Mouse (Mus musculus): Measurements from ENCODE around the gene Yars. TPM values are rescaled to one million over a fixed set of nuclear protein-coding genes. Genes with fewer than 3 reads are reported as not detected.

Yars gene
- polyA plus RNA-seq, 1 experiment from 2014 or later: 78.3 TPM

- H3K4me2 ChIP-seq (ENCODE audit: low read depth, low read length): no peak overlapping the region
- peaks cover 30% of the 10 kb centered on the region for H3K36me3 ChIP-seq (ENCODE audit: control insufficient read depth, insufficient read depth, low read length)
- no peaks in the 10 kb centered on the region for H3K27me3 ChIP-seq (replicated peaks; ENCODE audit: control insufficient read depth, insufficient read depth, low read length)
- no peak for ATAC-seq (ENCODE audit: low read depth)
- DNase-seq (ENCODE audit: low spot score): no peak
- no peak overlapping the region for H3K4me3 ChIP-seq (ENCODE audit: low read depth, low read length)
- no peaks in the 10 kb centered on the region for H3K9me3 ChIP-seq (ENCODE audit: control insufficient read depth, low read length)
- H3K9ac ChIP-seq (ENCODE audit: low read depth, low read length): no peak overlapping the region
- H3K4me1 ChIP-seq (ENCODE audit: control insufficient read depth, insufficient read depth, low read length): peaks cover 25% of the 10 kb centered on the region
- 58% methylated on average over 4 of the region's 4 CpGs for WGBS
- peak overlapping the region; percentile 80; the same call in 1 of the 2 replicates for H3K27ac ChIP-seq (replicated peaks; ENCODE audit: low read depth, low read length)
These were observed 43.6 kb upstream of the Yars start for GRCm38 (mm10) chr4:129145943-129146342.

GRCm38 (mm10) chr4:129146392-129146791 is 43.2 kb upstream of the Yars start:
- 52% methylated on average over 2 of the region's 2 CpGs for WGBS
- Histone ChIP-seq H3K4me1 (ENCODE audit: control insufficient read depth, insufficient read depth, low read length) (peaks cover 22% of the 10 kb centered on the region), H3K9ac (ENCODE audit: low read depth, low read length) (no peak overlapping the region), H3K4me3 (ENCODE audit: low read depth, low read length) (no peak overlapping the region), H3K4me2 (ENCODE audit: low read depth, low read length) (no peak overlapping the region), H3K36me3 (ENCODE audit: control insufficient read depth, insufficient read depth, low read length) (peaks cover 35% of the 10 kb centered on the region), H3K27me3 (replicated peaks; ENCODE audit: control insufficient read depth, insufficient read depth, low read length) (no peaks in the 10 kb centered on the region), H3K9me3 (ENCODE audit: control insufficient read depth, low read length) (no peaks in the 10 kb centered on the region), H3K27ac (replicated peaks; ENCODE audit: low read depth, low read length) (no peak overlapping the region; the same call in 1 of the 2 replicates)
- no peak for DNase-seq (ENCODE audit: low spot score)
- ATAC-seq (ENCODE audit: low read depth): no peak

- peak overlapping the region; percentile 2; the same call in 1 of the 2 replicates for H3K27ac ChIP-seq (replicated peaks; ENCODE audit: low read depth, low read length)
- H3K36me3 ChIP-seq (ENCODE audit: control insufficient read depth, insufficient read depth, low read length): peaks cover 46% of the 10 kb centered on the region
- no peak overlapping the region for H3K4me2 ChIP-seq (ENCODE audit: low read depth, low read length)
- H3K9me3 ChIP-seq (ENCODE audit: control insufficient read depth, low read length): no peaks in the 10 kb centered on the region
- peaks cover 15% of the 10 kb centered on the region for H3K4me1 ChIP-seq (ENCODE audit: control insufficient read depth, insufficient read depth, low read length)
- H3K9ac ChIP-seq (ENCODE audit: low read depth, low read length): no peak overlapping the region
- WGBS: 79% methylated on average over 13 of the region's 13 CpGs
- no peaks in the 10 kb centered on the region for H3K27me3 ChIP-seq (replicated peaks; ENCODE audit: control insufficient read depth, insufficient read depth, low read length)
- DNase-seq (ENCODE audit: low spot score): no peak
- ATAC-seq (ENCODE audit: low read depth): no peak
- no peak overlapping the region for H3K4me3 ChIP-seq (ENCODE audit: low read depth, low read length)
These were observed 41.9 kb upstream of the Yars start for GRCm38 (mm10) chr4:129147552-129148103.

GRCm38 (mm10) chr4:129149321-129149720 is 40.2 kb upstream of the Yars start:
- no peak for ATAC-seq (ENCODE audit: low read depth)
- Histone ChIP-seq H3K36me3 (ENCODE audit: control insufficient read depth, insufficient read depth, low read length) (peaks cover 58% of the 10 kb centered on the region), H3K4me2 (ENCODE audit: low read depth, low read length) (no peak overlapping the region), H3K9ac (ENCODE audit: low read depth, low read length) (no peak overlapping the region), H3K27me3 (replicated peaks; ENCODE audit: control insufficient read depth, insufficient read depth, low read length) (no peaks in the 10 kb centered on the region), H3K4me1 (ENCODE audit: control insufficient read depth, insufficient read depth, low read length) (peaks cover 7% of the 10 kb centered on the region), H3K9me3 (ENCODE audit: control insufficient read depth, low read length) (no peaks in the 10 kb centered on the region), H3K4me3 (ENCODE audit: low read depth, low read length) (no peak overlapping the region), H3K27ac (replicated peaks; ENCODE audit: low read depth, low read length) (no peak overlapping the region)
- WGBS: 68% methylated on average over 1 of the region's 1 CpGs
- DNase-seq (ENCODE audit: low spot score): no peak

- Histone ChIP-seq H3K36me3 (ENCODE audit: control insufficient read depth, insufficient read depth, low read length) (peaks cover 78% of the 10 kb centered on the region), H3K9me3 (ENCODE audit: control insufficient read depth, low read length) (no peaks in the 10 kb centered on the region), H3K27ac (replicated peaks; ENCODE audit: low read depth, low read length) (no peak overlapping the region), H3K27me3 (replicated peaks; ENCODE audit: control insufficient read depth, insufficient read depth, low read length) (no peaks in the 10 kb centered on the region), H3K4me3 (ENCODE audit: low read depth, low read length) (no peak overlapping the region), H3K4me1 (ENCODE audit: control insufficient read depth, insufficient read depth, low read length) (no peaks in the 10 kb centered on the region), H3K4me2 (ENCODE audit: low read depth, low read length) (no peak overlapping the region), H3K9ac (ENCODE audit: low read depth, low read length) (no peak overlapping the region)
- DNase-seq (ENCODE audit: low spot score) (no peak), ATAC-seq (ENCODE audit: low read depth) (no peak)
- WGBS: 88% methylated on average over 4 of the region's 4 CpGs
These were observed 38.2 kb upstream of the Yars start for GRCm38 (mm10) chr4:129151276-129151811.

- H3K9ac ChIP-seq (ENCODE audit: low read depth, low read length): no peak overlapping the region
- ATAC-seq (ENCODE audit: low read depth) (no peak), DNase-seq (ENCODE audit: low spot score) (no peak)
- no peaks in the 10 kb centered on the region for H3K27me3 ChIP-seq (replicated peaks; ENCODE audit: control insufficient read depth, insufficient read depth, low read length)
- no peaks in the 10 kb centered on the region for H3K4me1 ChIP-seq (ENCODE audit: control insufficient read depth, insufficient read depth, low read length)
- 87% methylated on average over 5 of the region's 5 CpGs for WGBS
- H3K9me3 ChIP-seq (ENCODE audit: control insufficient read depth, low read length): no peaks in the 10 kb centered on the region
- H3K4me3 ChIP-seq (ENCODE audit: low read depth, low read length): no peak overlapping the region
- peaks cover 79% of the 10 kb centered on the region for H3K36me3 ChIP-seq (ENCODE audit: control insufficient read depth, insufficient read depth, low read length)
- no peak overlapping the region for H3K4me2 ChIP-seq (ENCODE audit: low read depth, low read length)
- H3K27ac ChIP-seq (replicated peaks; ENCODE audit: low read depth, low read length): no peak overlapping the region
These were observed 32.0 kb upstream of the Yars start for GRCm38 (mm10) chr4:129157541-129157940.

- no peaks in the 10 kb centered on the region for H3K4me1 ChIP-seq (ENCODE audit: control insufficient read depth, insufficient read depth, low read length)
- no peaks in the 10 kb centered on the region for H3K9me3 ChIP-seq (ENCODE audit: control insufficient read depth, low read length)
- H3K4me3 ChIP-seq (ENCODE audit: low read depth, low read length): no peak overlapping the region
- H3K36me3 ChIP-seq (ENCODE audit: control insufficient read depth, insufficient read depth, low read length): peaks cover 73% of the 10 kb centered on the region
- H3K27me3 ChIP-seq (replicated peaks; ENCODE audit: control insufficient read depth, insufficient read depth, low read length): no peaks in the 10 kb centered on the region
- H3K9ac ChIP-seq (ENCODE audit: low read depth, low read length): no peak overlapping the region
- no peak overlapping the region for H3K4me2 ChIP-seq (ENCODE audit: low read depth, low read length)
- ATAC-seq (ENCODE audit: low read depth): no peak
- H3K27ac ChIP-seq (replicated peaks; ENCODE audit: low read depth, low read length): no peak overlapping the region
- 70% methylated on average over 3 of the region's 3 CpGs for WGBS
- DNase-seq (ENCODE audit: low spot score): no peak
These were observed 31.0 kb upstream of the Yars start for GRCm38 (mm10) chr4:129158549-129158948.

- peaks cover 67% of the 10 kb centered on the region for H3K36me3 ChIP-seq (ENCODE audit: control insufficient read depth, insufficient read depth, low read length)
- H3K4me2 ChIP-seq (ENCODE audit: low read depth, low read length): no peak overlapping the region
- no peak overlapping the region for H3K27ac ChIP-seq (replicated peaks; ENCODE audit: low read depth, low read length)
- DNase-seq (ENCODE audit: low spot score) (no peak), ATAC-seq (ENCODE audit: low read depth) (no peak)
- no peak overlapping the region for H3K4me3 ChIP-seq (ENCODE audit: low read depth, low read length)
- 100% methylated on average over 1 of the region's 1 CpGs for WGBS
- no peak overlapping the region for H3K9ac ChIP-seq (ENCODE audit: low read depth, low read length)
- no peaks in the 10 kb centered on the region for H3K4me1 ChIP-seq (ENCODE audit: control insufficient read depth, insufficient read depth, low read length)
- H3K27me3 ChIP-seq (replicated peaks; ENCODE audit: control insufficient read depth, insufficient read depth, low read length): no peaks in the 10 kb centered on the region
- H3K9me3 ChIP-seq (ENCODE audit: control insufficient read depth, low read length): no peaks in the 10 kb centered on the region
These were observed 28.5 kb upstream of the Yars start for GRCm38 (mm10) chr4:129161076-129161475.

GRCm38 (mm10) chr4:129161581-129162255 is 27.8 kb upstream of the Yars start:
- no peaks in the 10 kb centered on the region for H3K27me3 ChIP-seq (replicated peaks; ENCODE audit: control insufficient read depth, insufficient read depth, low read length)
- no peak overlapping the region for H3K4me3 ChIP-seq (ENCODE audit: low read depth, low read length)
- H3K9me3 ChIP-seq (ENCODE audit: control insufficient read depth, low read length): no peaks in the 10 kb centered on the region
- peaks cover 66% of the 10 kb centered on the region for H3K36me3 ChIP-seq (ENCODE audit: control insufficient read depth, insufficient read depth, low read length)
- no peak overlapping the region for H3K27ac ChIP-seq (replicated peaks; ENCODE audit: low read depth, low read length)
- H3K9ac ChIP-seq (ENCODE audit: low read depth, low read length): no peak overlapping the region
- ATAC-seq (ENCODE audit: low read depth): no peak
- H3K4me2 ChIP-seq (ENCODE audit: low read depth, low read length): no peak overlapping the region
- WGBS: 82% methylated on average over 4 of the region's 4 CpGs
- no peaks in the 10 kb centered on the region for H3K4me1 ChIP-seq (ENCODE audit: control insufficient read depth, insufficient read depth, low read length)
- no peak for DNase-seq (ENCODE audit: low spot score)

Data from embryonic facial prominence, embryonic 14.5 days (tissue).